ENCODE assay signal across 7 mouse cellular contexts in the genomic region with DNA sequence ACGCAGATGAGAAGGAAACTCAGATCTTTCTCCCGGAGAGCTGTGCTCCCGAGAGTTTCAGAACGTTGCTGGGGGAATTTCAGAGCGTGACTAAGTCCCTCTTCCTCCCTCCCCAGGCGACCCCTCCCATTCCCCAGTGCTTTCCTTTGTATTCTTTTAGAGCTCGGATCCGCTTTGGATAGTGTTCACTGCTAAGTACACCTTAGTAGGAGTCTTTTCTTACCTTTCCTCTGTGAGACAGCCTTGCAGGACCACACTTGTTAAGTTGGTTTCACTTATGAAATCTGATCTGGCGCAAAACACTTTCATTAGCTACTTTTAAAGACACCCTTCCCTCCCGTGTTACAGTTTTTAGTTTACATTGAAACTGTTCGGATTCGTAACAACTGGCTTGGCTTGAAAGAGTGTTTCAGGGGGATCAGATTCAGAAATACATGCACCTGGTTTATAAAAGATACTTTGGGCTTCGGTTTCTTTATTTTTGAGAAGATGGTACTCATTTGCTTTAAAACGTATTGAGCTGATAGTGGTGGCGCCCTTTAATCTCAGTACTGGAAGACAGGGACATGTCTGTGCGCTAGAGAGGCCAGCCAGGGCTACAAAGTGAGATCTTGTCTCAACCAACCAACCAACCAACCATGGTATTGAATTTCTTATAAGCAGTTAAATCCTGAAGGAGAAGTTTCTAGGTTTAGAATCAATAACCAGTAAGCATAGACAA. TPM values are rescaled to one million over a fixed set of nuclear protein-coding genes. Genes with fewer than 3 reads are reported as not detected.
DNase-seq lines count a peak whose midpoint lies in the region; ATAC-seq and TF ChIP-seq lines count a peak whose summit lies in the region.

No protein-coding gene starts in this region.

- peaks cover 5% of the 10 kb centered on the region; the same call in 1 of the 2 replicates for H3K9me3 ChIP-seq in megakaryocyte, embryonic 14.5 days
- H3K9me3 ChIP-seq in embryonic facial prominence, embryonic 15.5 days (replicated peaks): no peaks in the 10 kb centered on the region
- H3K9me3 ChIP-seq in intestine, embryonic 14.5 days (ENCODE audit: control insufficient read depth, low read length): no peaks in the 10 kb centered on the region
- no peaks in the 10 kb centered on the region for H3K9me3 ChIP-seq in midbrain, postnatal 0 days (ENCODE audit: low read length)

- no peak for TF ChIP-seq CTCF in midbrain, postnatal 0 days (IDR thresholded peaks at IDR 0.05)

- H3K4me2 ChIP-seq in embryonic facial prominence, embryonic 15.5 days (replicated peaks): peak overlapping the region; percentile 88
- peak overlapping the region; percentile 90 for H3K4me2 ChIP-seq in intestine, embryonic 14.5 days (ENCODE audit: low read length)
- H3K4me2 ChIP-seq in midbrain, postnatal 0 days (ENCODE audit: low read depth, low read length, poor library complexity, severe bottlenecking): peak overlapping the region; percentile 93

- peak overlapping the region; percentile 93 for H3K4me3 ChIP-seq in megakaryocyte, embryonic 14.5 days (replicated peaks)
- peak overlapping the region; percentile 96 for H3K4me3 ChIP-seq in embryonic facial prominence, embryonic 15.5 days (replicated peaks)
- peak overlapping the region; percentile 96 for H3K4me3 ChIP-seq in intestine, embryonic 14.5 days (ENCODE audit: low read depth, low read length)
- peak overlapping the region; percentile 87 for H3K4me3 ChIP-seq in midbrain, postnatal 0 days (ENCODE audit: low read depth, low read length)

- no peak; the same call in 1 of the 2 replicates for ATAC-seq in megakaryocyte, adult 5-6 weeks (ENCODE audit: poor library complexity, severe bottlenecking)
- peak; percentile 35; the same call in 1 of the 2 replicates for ATAC-seq in embryonic facial prominence, embryonic 15.5 days (ENCODE audit: insufficient number of reproducible peaks, low FRiP score, low TSS enrichment, low read depth)
- ATAC-seq in intestine, embryonic 14.5 days (replicated peaks; ENCODE audit: low FRiP score, low TSS enrichment, low read depth): peak; percentile 51
- ATAC-seq in midbrain, postnatal 0 days (ENCODE audit: low FRiP score): peak; percentile 25; the same call in 1 of the 2 replicates

- peak overlapping the region; percentile 80 for H3K27ac ChIP-seq in embryonic facial prominence, embryonic 15.5 days (replicated peaks)
- peak overlapping the region; percentile 51; the same call in 1 of the 2 replicates for H3K27ac ChIP-seq in intestine, embryonic 14.5 days (ENCODE audit: low read depth)
- peak overlapping the region; percentile 57; the same call in 1 of the 2 replicates for H3K27ac ChIP-seq in midbrain, postnatal 0 days (ENCODE audit: low read depth, low read length)

- peaks cover 19% of the 10 kb centered on the region for H3K4me1 ChIP-seq in megakaryocyte, embryonic 14.5 days
- 0 out of 2 replicates have a peak, but pooled peaks cover 6% of the 10 kb centered on the region for H3K4me1 ChIP-seq in embryonic facial prominence, embryonic 15.5 days
- H3K4me1 ChIP-seq in intestine, embryonic 14.5 days (replicated peaks; ENCODE audit: control insufficient read depth, insufficient read depth, low read length): 0 out of 2 replicates have a peak, but pooled peaks cover 7% of the 10 kb centered on the region
- H3K4me1 ChIP-seq in midbrain, postnatal 0 days (ENCODE audit: insufficient read depth, low read length): 0 out of 2 replicates have a peak, but pooled peaks cover 3% of the 10 kb centered on the region

- H3K27me3 ChIP-seq in megakaryocyte, embryonic 14.5 days (replicated peaks): no peaks in the 10 kb centered on the region
- peaks cover 5% of the 10 kb centered on the region; the same call in 1 of the 2 replicates for H3K27me3 ChIP-seq in embryonic facial prominence, embryonic 15.5 days
- no peaks in the 10 kb centered on the region for H3K27me3 ChIP-seq in intestine, embryonic 14.5 days (replicated peaks; ENCODE audit: control insufficient read depth, insufficient read depth, low read length)
- no peaks in the 10 kb centered on the region for H3K27me3 ChIP-seq in midbrain, postnatal 0 days (ENCODE audit: insufficient read depth, low read length)

- no peak for DNase-seq in intestine, embryonic 14.5 days (ENCODE audit: low spot score)
- no peak for DNase-seq in midbrain, postnatal 0 days (ENCODE audit: low spot score)
- no peak for DNase-seq in cerebellum, postnatal 25 days
- no peak for DNase-seq in gastrocnemius, adult 8-10 months (ENCODE audit: low spot score in 2 of 2)

- peaks cover 39% of the 10 kb centered on the region for H3K36me3 ChIP-seq in megakaryocyte, embryonic 14.5 days (replicated peaks; ENCODE audit: low read length)
- H3K36me3 ChIP-seq in embryonic facial prominence, embryonic 15.5 days: peaks cover 17% of the 10 kb centered on the region
- peaks cover 14% of the 10 kb centered on the region for H3K36me3 ChIP-seq in intestine, embryonic 14.5 days (ENCODE audit: control insufficient read depth, insufficient read depth, low read length)
- H3K36me3 ChIP-seq in midbrain, postnatal 0 days (ENCODE audit: insufficient read depth, low read length): peaks cover 13% of the 10 kb centered on the region; the same call in 1 of the 2 replicates

- WGBS in embryonic facial prominence, embryonic 15.5 days: 15% methylated on average over 16 of the region's 16 CpGs
- 13% methylated on average over 16 of the region's 16 CpGs for WGBS in intestine, embryonic 14.5 days
- WGBS in midbrain, postnatal 0 days: 22% methylated on average over 16 of the region's 16 CpGs

- peak overlapping the region; percentile 73 for H3K9ac ChIP-seq in embryonic facial prominence, embryonic 15.5 days
- H3K9ac ChIP-seq in intestine, embryonic 14.5 days (ENCODE audit: low read length): peak overlapping the region; percentile 68
- H3K9ac ChIP-seq in midbrain, postnatal 0 days (replicated peaks; ENCODE audit: low read length, poor library complexity, severe bottlenecking): peak overlapping the region; percentile 69

RNA-seq across cellular contexts. Expression of gene Mfsd1, which starts 0.7 kb away (rescaled TPM):
- polyA plus RNA-seq in megakaryocyte, embryonic 14.5 days (2012; ENCODE audit: insufficient read depth, low replicate concordance): 5.3 and 9.7 TPM in 2 replicates
- total RNA-seq in megakaryocyte, adult 5-6 weeks (2015): 94.3 and 108 TPM in 2 replicates
- total RNA-seq in megakaryocyte, adult 5-6 weeks (2017): 248 and 267 TPM in 2 replicates
- polyA plus RNA-seq in embryonic facial prominence, embryonic 15.5 days (2015; fragmentation: Nextera tagmentation; extraction: Ambion mirVana): 57.5 and 59.6 TPM in 2 replicates
- 49.0 and 55.3 TPM in 2 replicates for polyA plus RNA-seq in intestine, embryonic 14.5 days (2014; fragmentation: Nextera tagmentation; extraction: Ambion mirVana)
- total RNA-seq in midbrain, postnatal 0 days (2014; rRNA removed): 24.7 and 26.0 TPM in 2 replicates
- 25.8 and 27.7 TPM in 2 replicates for polyA plus RNA-seq in midbrain, postnatal 0 days (2015; fragmentation: Nextera tagmentation; extraction: Ambion mirVana)
- total RNA-seq in gastrocnemius, adult 8-10 months (2022): 10 to 100 TPM; 19.8 to 30.5 (median 25.2) TPM
